Mouse (Mus musculus): ENCODE results near the gene Myo1a. TPM values are rescaled to one million over a fixed set of nuclear protein-coding genes. Genes with fewer than 3 reads are reported as not detected.

Gene Myo1a
- 0.29 to 0.72 TPM (median 0.60 TPM) in 4 replicates for total RNA-seq (2023; ENCODE audit: inconsistent age)

DNA sequence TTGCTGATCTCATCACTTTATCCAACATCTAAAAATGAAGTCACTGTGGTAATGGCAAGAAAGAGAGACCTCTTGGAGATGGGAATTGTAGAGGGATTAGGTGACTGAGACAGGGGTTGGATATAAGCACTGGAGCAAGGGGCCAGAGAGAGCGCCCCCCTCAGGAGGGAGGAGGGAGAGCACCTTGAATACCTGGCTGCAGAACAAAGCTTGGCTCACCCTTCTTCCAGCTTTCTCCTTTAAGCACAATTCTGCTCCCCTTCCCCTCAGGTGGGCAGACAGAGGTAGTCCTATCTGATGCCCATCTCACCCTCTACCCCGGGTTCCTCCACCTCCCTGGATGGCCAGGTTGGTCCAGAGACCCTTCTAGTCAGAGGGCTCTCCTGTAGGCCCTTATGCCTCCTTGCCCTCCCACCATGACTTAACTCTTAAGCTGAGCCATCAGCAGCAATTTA lies at the start of gene Myo1a:
Myo1a (plus strand) TSS at position 405 of the 455 bp plus-strand sequence.

DNA sequence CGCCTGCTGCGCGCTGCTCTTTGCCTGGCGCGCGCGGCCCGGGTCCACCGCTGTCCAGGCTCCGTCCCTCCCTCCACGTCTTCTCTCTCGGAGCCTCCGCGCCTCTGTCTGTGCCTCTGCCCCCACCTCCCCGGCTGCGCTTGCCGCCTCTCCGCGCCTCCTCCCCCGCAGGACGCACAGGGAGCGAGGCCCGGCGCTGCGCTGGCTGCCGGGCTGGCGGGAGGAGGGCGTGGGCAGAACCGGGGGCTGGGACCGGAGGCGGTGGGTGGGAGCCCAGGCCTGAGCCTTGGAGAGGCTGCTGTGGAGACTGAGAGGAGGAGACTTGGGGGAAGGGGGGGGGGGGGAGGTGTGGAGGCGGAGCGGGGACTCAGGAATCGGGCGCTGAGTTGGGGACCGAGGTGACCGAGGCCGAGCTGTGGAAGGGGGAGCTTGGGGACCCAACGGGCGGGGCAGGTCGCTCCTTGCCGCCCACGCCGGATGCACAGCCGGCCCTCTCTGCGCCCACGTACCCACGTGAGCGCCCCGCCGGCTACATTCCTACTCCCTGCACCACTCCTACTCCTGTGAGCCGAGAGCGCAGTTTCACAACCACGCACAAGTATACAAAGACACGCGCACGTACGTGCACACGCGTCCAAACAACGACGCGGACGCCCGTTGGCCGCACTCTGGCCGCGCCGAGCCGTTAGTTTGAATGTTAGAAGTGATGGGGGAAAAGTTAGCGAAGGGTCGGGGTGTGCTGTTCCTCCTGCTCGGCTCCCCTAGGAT lies 38.3 kb upstream of the Myo1a start, which contains the start of gene Nemp1:
Nemp1 (plus strand) TSS at position 401 of the 768 bp plus-strand sequence.

DNA sequence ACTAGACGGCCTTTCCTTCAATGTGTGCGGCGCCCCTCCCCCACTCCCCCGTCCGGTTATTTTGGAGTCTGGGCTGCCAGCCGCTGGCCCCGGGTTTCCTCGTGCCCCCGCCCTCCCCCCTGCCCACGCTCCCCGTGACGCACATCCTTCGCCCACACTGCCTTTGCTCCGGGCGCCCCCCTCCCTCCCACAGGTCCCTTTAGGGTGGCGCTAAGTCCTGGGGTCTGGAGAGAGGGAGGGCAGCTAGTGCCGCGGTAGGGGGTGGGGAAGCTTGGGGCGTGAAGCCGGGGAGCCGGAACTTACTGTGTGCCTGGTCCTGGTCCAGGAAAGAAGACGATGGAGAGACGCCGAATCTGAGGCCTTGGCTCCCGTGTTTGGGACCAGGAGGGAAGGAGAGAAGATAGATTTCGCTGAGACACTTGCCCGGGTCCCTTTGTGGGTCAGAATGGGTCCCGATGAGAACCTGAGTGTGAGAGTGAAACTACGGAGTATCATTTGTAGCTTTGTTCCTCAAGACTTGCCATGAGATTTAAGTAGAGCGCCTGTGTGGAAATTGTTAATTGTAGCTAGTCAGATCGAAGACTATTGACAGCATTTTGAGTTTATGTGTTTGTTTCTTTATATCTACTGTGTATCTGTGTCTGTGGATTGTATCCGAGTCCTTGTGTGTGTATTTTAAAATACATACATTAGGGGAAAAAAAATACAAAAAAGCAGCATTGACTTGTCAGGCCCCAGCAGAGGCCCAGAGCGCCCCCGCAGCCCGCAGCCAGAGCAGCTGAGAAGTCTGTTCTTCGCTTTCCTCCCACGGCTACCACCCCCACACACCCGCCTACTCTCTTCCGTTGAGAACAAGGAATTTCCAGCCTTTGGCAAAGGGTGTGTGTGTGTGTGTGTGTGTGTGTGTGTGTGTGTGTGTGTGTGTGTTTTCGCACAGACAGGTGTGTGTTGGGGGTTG lies 36.6 kb upstream of the Myo1a start, which contains the start of gene Nab2:
Nab2 (minus strand) TSS at position 476 of the 958 bp plus-strand sequence.

DNA sequence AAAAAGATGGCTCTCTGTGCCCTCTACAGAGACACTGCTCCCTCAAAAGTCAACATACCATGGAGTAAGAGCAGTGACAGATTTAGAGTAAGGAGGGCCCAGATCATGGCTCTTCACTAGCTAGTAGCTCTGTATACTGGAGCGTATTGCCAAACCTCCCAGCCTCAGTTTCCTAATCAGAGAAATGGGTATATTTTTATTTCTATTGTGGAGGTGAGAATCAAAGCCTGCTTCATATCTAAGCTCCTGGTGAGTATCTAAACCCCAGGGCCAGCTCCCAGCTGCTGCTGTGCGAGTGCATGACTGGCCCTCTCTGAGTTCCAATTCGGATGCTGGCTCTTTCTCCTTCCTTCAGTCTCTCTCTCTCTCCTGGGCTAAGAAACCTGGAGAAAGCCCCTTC lies 19.2 kb downstream of the Myo1a start, which contains the start of gene Tac2:
Tac2 (plus strand) TSS at position 301 of the 400 bp plus-strand sequence.

DNA sequence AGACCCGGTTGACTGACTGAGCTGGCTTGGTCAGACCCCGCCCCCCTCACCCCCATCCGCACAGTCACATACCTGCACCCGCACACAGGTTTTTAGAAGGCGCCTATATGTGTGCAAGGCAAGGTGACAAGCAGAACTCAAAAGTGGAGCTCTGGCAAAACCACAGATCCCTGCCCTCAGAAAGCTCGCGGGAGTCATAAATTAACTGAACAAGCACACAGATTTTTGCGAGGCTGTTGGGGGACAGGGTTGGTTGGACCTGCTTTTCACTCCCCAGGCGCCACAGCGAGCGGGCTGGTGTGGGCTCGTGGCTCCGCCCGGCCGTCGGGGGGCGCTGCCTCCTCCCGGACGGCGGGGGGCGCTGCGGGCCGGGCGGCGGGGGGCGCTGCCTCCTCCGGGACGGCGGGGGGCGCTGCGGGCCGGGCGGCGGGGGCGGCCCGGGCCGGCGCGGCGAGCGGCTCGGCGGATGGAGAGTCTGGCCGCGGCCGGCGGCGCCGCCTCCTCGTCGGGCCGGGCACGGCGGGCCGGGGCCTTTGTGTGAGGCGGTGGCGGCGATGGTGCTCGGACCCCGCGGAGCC lies 34.2 kb downstream of the Myo1a start, which contains the start of gene Zbtb39:
Zbtb39 (plus strand) TSS at position 456 of the 578 bp plus-strand sequence.

DNA sequence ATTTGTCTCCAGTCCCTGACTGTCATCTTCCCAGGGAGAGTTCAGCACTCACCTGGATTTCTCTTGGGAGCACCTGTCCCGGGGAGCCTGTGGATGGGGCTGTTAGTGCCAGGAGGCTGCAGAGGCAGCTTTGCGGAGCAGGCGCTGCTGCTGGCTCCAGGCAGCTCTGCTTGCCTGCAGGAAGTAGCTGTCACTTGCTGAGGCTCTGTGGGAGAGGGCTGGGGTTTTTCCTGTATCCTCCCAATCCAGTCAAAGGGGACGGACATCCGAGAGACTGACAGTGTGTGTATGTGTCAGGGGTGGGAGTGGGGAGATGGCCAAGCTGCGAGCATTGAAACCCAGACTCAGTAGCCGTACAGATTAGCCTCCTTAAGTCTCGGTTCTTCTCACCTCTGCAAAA lies 46.6 kb downstream of the Myo1a start, which contains the start of gene Gpr182:
Gpr182 (minus strand) TSS at position 185 of the 400 bp plus-strand sequence.

DNA sequence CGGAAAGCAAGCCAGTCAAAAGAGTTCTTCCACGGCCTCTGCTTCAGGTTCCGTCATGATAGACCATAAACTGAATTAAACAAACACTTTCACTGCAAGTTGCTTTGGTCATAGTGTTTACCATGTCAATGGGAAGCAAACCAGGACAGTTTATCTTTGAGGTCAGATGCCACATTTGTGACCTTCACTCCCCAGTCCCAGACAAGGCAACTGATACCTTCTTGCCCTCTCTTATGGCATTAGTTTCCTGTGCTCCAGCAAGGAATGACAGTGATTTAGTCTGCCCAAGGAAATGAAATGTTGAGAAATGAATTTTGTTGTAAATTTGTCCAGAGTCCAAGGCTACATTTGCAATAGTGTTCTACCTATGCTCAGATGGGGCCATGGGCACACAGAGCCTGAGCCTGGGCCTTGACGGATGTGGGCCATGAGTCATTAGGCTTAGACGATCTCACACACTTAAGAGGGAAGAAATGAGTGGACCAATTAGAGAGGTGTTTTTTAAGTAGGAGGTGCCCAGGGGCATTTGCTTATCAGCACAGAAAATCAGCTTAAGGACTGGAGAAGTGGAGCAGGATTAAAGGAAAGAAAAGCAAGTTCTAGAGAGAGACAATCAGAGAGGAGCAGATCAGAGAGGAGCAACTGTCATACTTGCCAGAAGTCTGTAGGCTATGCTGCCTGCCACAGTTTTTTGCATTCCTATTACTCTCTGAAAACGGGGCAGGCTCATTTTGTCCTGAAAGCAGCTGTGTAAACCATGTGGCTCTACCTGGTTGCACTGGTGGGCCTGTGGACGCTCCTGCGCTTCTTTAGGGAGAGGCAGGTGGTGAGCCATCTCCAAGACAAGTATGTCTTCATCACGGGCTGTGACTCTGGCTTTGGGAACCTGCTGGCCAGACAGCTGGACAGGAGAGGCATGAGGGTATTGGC lies 54.5 kb downstream of the Myo1a start, which contains the start of the genes Rdh1 and Rdh16f1:
Rdh1 (plus strand) TSS at position 541 of the 930 bp plus-strand sequence.
Rdh16f1 (plus strand) TSS at position 607 of the 930 bp plus-strand sequence.

Other genes with a start within 250 kb of the Myo1a start
- 5.6 to 12.8 TPM (median 10.4 TPM) in 4 replicates for gene Stac3, start 203.5 kb upstream of the Myo1a start, total RNA-seq (2023; ENCODE audit: inconsistent age)
- not detected in 4 replicates for gene Ndufa4l2, start 190.2 kb upstream of the Myo1a start, total RNA-seq (2023; ENCODE audit: inconsistent age)
- 68.8 to 81.0 TPM (median 69.2 TPM) in 4 replicates for gene Shmt2, start 182.7 kb upstream of the Myo1a start, total RNA-seq (2023; ENCODE audit: inconsistent age)
- gene Nxph4, start 170.6 kb upstream of the Myo1a start, total RNA-seq (2023; ENCODE audit: inconsistent age) = not detected in 4 replicates
- gene Lrp1, start 84.0 kb upstream of the Myo1a start, total RNA-seq (2023; ENCODE audit: inconsistent age) = 2.2 to 4.3 TPM (median 3.3 TPM) in 4 replicates
- gene Stat6, start 62.2 kb upstream of the Myo1a start, total RNA-seq (2023; ENCODE audit: inconsistent age) = 226 to 243 TPM (median 231 TPM) in 4 replicates
- 8.6 to 12.6 TPM (median 10.8 TPM) in 4 replicates for gene Nemp1, start 38.3 kb upstream of the Myo1a start, total RNA-seq (2023; ENCODE audit: inconsistent age)
- gene Nab2, start 36.6 kb upstream of the Myo1a start, total RNA-seq (2023; ENCODE audit: inconsistent age) = 34.6 to 46.9 TPM (median 38.1 TPM) in 4 replicates
- gene Tac2, start 19.3 kb downstream of the Myo1a start, total RNA-seq (2023; ENCODE audit: inconsistent age) = not detected in 4 replicates
- 13.5 to 15.8 TPM (median 15.2 TPM) in 4 replicates for gene Zbtb39, start 34.4 kb downstream of the Myo1a start, total RNA-seq (2023; ENCODE audit: inconsistent age)
- gene Gpr182, start 46.6 kb downstream of the Myo1a start, total RNA-seq (2023; ENCODE audit: inconsistent age) = not detected in 4 replicates
- 0.12 to 0.19 TPM in 2 of 4 replicates, not detected in the others for gene Rdh1, start 54.6 kb downstream of the Myo1a start, total RNA-seq (2023; ENCODE audit: inconsistent age)
- gene Rdh16f1, start 54.6 kb downstream of the Myo1a start, total RNA-seq (2023; ENCODE audit: inconsistent age) = not detected in 4 replicates
- gene Rdh9, start 71.2 kb downstream of the Myo1a start, total RNA-seq (2023; ENCODE audit: inconsistent age) = not detected in 4 replicates
- not detected in 4 replicates for gene Rdh16, start 96.0 kb downstream of the Myo1a start, total RNA-seq (2023; ENCODE audit: inconsistent age)
- not detected in 4 replicates for gene Rdh19, start 144.8 kb downstream of the Myo1a start, total RNA-seq (2023; ENCODE audit: inconsistent age)
- gene Rdh16f2, start 161.3 kb downstream of the Myo1a start, total RNA-seq (2023; ENCODE audit: inconsistent age) = not detected in 4 replicates
- not detected in 4 replicates for gene Rdh7, start 183.6 kb downstream of the Myo1a start, total RNA-seq (2023; ENCODE audit: inconsistent age)
- gene Sdr9c7, start 193.3 kb downstream of the Myo1a start, total RNA-seq (2023; ENCODE audit: inconsistent age) = not detected in 4 replicates

Data from B cell, adult (primary cell).